Mouse (Mus musculus) kidney, adult 8-10 months (tissue): ENCODE measurements at regions not wholly inside any gene's neighbourhood (a gene's known extent, or its start where the extent isn't known, plus 50 kb on each side); places are given as distances from the start of the nearest gene placed in this dataset.
"Not testable (repeated sequence)": the region's sequence is repeated elsewhere in the genome, so short reads cannot be mapped to it uniquely, and the experiment has no call there.

Experiments
- DNase-seq, 2 experiments: peaks; one replicate each; pipeline ENCODE4 v3.0.0; 2022

GRCm38 (mm10) chr12:115566878-115567277 is 480.6 kb upstream of the Zfp386 start:
- DNase-seq: not testable (repeated sequence)

- DNase-seq: not testable (repeated sequence)
Measured at GRCm38 (mm10) chr12:115592985-115593384, 454.5 kb upstream of the Zfp386 start.

- no peak for DNase-seq
Measured at GRCm38 (mm10) chr12:115603763-115604162, 443.8 kb upstream of the Zfp386 start.

DNA sequence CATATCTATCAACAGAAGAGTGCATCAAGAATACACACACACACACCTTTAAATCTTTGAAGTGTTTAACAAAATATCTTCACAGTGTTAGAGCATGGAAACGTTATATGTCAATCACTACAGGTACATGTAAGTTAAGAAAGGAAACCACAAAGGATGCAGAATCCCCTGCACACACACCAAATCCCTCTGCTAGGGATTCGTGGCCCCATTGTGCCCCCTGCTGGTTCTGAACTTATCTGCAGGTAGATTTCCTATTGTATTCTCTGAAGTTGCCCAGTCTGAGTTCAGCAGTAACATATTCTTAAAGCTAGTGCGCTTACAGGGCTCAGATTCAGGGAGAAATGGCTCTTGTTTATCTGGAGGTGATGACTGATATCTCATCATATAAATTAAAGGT is 442.6 kb upstream of the Zfp386 start:
- no peak for DNase-seq

- DNase-seq: not testable (repeated sequence)
Measured at GRCm38 (mm10) chr12:115622564-115623233, 424.8 kb upstream of the Zfp386 start.

GRCm38 (mm10) chr12:115624221-115624620 is 423.3 kb upstream of the Zfp386 start:
- peak; percentile 0 to 1 for DNase-seq

DNA sequence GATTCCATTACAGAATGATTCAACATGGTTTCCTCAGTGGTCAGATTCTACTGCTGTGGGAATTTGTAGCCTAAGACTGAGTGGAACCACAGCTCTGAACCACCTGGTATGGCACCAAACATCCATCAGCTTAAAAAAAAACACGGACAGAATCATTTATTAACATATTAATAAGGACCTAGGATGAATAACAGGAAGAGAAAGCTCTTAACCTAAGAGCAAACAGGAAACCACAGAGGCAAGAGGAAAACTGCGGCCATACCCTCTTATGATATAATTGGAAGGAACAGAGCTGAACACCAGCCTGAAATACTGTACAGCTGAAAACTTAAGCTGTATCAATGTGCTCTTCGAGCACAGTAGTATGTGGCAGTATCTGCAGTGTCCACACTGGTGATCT is 399.9 kb upstream of the Zfp386 start:
- DNase-seq: no peak

- DNase-seq: not testable (repeated sequence)
Measured at GRCm38 (mm10) chr12:115648161-115648560, 399.4 kb upstream of the Zfp386 start.

GRCm38 (mm10) chr12:115655781-115656180 is 391.7 kb upstream of the Zfp386 start:
- DNase-seq: no peak

DNA sequence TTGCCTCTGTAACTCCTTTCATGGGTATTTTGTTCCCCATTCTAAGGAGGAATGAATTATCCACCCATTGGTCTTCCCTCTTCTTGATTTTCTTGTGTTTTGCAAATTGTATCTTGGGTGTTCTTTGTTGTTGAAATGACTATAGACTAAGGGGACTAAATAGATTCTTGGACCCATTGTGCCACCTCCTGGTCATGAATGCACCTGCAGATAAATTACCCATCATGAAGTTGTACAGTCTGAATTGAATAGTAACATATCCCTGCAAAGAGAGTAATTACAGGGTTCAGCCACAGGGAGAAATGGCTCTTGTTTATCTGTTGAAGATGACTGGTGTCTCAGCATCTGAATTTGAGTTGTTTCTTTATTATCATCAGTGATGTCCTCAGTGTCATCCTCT is 383.4 kb upstream of the Zfp386 start:
- DNase-seq: not testable (repeated sequence)

GRCm38 (mm10) chr12:115671683-115672082 is 375.8 kb upstream of the Zfp386 start:
- DNase-seq: not testable (repeated sequence)

DNA sequence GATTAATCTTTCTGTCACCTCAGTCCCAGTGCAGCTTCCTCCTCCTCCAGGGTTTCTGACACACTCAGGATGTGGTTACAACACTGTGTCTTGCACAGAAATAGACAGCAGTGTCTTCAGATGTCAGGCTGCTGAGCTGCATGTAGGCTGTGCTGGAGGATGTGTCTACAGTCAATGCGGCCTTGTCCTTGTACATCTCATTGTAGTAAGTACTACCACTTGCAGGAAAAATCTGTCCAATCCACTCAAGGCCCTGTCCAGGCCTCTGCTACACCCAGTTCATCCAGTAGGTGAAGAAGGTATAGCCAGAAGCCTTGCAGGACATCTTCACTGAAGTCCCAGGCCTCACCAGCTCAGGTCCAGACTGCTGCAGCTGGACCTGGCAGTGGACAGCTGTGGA is 355.7 kb upstream of the Zfp386 start:
- DNase-seq: no peak

GRCm38 (mm10) chr12:115709813-115710212 is 337.7 kb upstream of the Zfp386 start:
- not testable (repeated sequence) for DNase-seq

DNA sequence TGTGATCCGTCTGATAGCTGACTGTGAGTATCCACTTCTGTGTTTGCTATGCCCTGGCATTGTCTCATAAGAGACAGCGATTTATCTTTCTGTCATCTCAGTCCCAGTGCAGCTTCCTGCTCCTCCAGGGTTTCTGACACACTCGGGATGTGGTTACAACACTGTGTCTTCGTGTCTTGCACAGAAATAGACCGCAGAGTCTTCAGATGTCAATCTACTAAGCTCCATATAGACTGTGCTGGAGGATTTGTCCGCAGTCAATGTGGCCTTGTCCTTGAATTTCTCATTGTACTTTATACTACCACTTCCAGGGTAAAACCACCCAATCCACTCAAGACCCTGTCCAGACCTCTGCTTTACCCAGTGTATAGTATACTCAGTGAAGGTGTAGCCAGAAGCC is 305.5 kb upstream of the Zfp386 start:
- DNase-seq: not testable (repeated sequence)

GRCm38 (mm10) chr12:115749586-115749985 is 297.9 kb upstream of the Zfp386 start:
- DNase-seq: peak in 1 of 2 experiments; percentile 4

GRCm38 (mm10) chr12:115753135-115753534 is 294.4 kb upstream of the Zfp386 start:
- DNase-seq: not testable (repeated sequence)

- not testable (repeated sequence) for DNase-seq
Measured at GRCm38 (mm10) chr12:115757526-115757925, 290.0 kb upstream of the Zfp386 start.

DNA sequence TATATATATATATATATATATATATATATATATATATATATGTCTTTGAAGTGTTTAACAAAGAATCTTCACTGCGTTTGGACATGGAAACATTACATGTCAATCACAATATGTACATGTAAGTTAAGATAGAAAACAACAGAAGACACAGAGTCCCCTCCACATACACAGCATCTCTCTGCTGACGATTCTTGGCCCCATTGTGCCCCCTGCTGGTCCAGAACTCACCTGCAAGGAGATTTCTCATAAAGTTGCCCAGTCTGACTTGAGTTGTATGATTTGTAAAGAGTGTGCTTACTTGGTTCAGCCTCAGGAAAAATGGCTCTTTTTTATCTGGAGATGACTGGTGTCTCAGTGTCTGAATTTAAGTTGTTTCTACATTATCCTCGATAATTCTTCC is 288.5 kb upstream of the Zfp386 start:
- not testable (repeated sequence) for DNase-seq

DNA sequence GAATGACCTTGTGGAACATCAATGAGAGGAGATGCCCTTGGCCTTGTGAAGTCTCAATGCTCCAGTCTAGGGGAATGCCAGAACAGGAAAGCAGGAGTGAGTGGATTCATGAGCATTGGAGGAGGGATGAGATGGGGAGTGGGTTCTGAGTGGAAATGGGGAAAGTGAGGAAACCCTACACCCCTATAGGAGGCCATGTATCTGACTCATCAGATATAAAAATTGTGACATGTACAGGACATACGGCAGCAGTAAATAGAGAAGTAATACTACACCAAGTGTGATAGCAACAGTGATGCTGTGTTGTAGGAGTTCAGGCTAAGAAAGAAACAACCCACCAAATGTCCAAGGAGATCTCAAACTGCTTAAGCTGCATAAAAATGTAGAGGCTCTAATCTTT is 285.8 kb upstream of the Zfp386 start:
- DNase-seq: not testable (repeated sequence)

GRCm38 (mm10) chr12:115764939-115765479 is 282.5 kb upstream of the Zfp386 start:
- not testable (repeated sequence) for DNase-seq

GRCm38 (mm10) chr12:115771176-115771575 is 276.3 kb upstream of the Zfp386 start:
- not testable (repeated sequence) for DNase-seq

GRCm38 (mm10) chr12:115790369-115790768 is 257.2 kb upstream of the Zfp386 start:
- not testable (repeated sequence) for DNase-seq

DNA sequence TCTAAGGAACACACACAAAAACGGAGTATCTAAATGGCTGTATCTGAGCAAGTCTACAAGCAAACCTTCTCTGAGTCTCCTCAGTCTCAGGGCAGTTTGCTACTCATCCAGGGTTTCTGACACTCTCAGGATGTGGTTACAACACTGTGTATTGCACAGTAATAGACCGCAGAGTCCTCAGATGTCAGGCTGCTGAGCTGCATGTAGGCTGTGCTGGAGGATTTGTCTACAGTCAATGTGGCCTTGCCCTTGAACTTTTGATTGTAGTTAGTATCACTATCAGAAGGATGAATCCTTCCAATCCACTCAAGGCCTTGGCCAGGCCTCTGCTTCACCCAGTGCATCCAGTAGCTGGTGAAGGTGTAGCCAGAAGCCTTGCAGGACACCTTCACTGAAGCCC is 245.0 kb upstream of the Zfp386 start:
- not testable (repeated sequence) for DNase-seq

DNA sequence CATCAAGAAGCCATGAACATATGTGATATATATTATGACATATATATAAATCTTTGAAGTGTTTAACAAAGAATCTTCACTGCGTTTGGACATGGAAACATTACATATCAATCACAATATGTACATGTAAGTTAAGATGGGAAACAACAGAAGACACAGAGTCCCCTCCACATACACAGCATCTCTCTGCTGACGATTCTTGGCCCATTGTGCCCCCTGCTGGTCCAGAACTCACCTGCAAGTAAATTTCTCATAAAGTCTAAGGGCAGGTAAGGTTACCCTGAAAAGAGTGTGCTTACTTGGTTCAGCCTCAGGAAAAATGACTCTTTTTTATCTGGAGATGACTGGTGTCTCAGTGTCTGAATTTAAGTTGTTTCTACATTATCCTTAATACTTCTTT is 243.8 kb upstream of the Zfp386 start:
- DNase-seq: not testable (repeated sequence)

DNA sequence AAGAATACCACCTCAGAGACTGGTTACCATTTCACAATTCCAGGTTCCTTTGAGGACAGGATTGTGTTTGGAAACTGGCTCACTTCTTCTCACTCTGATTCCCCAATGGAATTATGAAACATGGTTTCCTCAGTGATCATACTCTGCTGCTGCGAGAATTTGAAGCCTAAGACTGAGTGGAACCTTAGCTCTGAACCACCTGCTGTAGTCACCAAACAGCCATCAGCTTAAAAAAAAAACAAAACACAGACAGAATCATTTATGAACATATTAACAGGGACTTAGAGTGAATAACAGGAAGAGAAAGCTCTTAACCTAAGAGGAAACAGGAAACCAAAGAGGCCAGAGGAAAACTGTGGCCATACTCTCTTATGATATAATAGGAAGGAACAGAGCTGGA is 239.5 kb upstream of the Zfp386 start:
- DNase-seq: no peak
